Mouse (Mus musculus) midbrain, embryonic 11.5 days (tissue): ENCODE data around the gene Ubxn11. TPM values are rescaled to one million over a fixed set of nuclear protein-coding genes. Genes with fewer than 3 reads are reported as not detected.
A peak's percentile ranks its signal among the peaks of the same experiment; 100 is the strongest.

ENCODE experiments used
- ATAC-seq: fragments of 200-750 bp; cut with Nextera tagmentation; 2 replicates; pipeline ENCODE4 v1.8.0; 2017; ENCODE audit warnings: moderate TSS enrichment, moderate library complexity; ENCODE audit not compliant: low FRiP score
- DNase-seq: peaks from one replicate; pipeline ENCODE4 v3.0.0; 2015; ENCODE audit warnings: low spot score; ENCODE audit errors: missing footprints
- H3K27ac ChIP-seq: fragments of 300-500 bp; sonication (generic); 2 replicates; pipeline ENCODE4 v1.5.1; 2014; ENCODE audit warnings: low read depth, low read length
- H3K27me3 ChIP-seq: fragments of 300-500 bp; sonication (generic); 2 replicates; pipeline ENCODE4 v1.6.1; 2014; ENCODE audit warnings: mild to moderate bottlenecking, low read length, moderate library complexity, mixed read lengths; ENCODE audit not compliant: control insufficient read depth, insufficient read depth
- H3K36me3 ChIP-seq: fragments of 300-500 bp; sonication (generic); 2 replicates; pipeline ENCODE4 v1.6.1; 2014; ENCODE audit warnings: mild to moderate bottlenecking, low read length, moderate library complexity, mixed read lengths; ENCODE audit not compliant: control insufficient read depth, insufficient read depth
- H3K4me1 ChIP-seq: fragments of 300-500 bp; sonication (generic); 2 replicates; pipeline ENCODE4 v1.6.1; 2014; ENCODE audit warnings: low read length; ENCODE audit not compliant: control insufficient read depth, insufficient read depth
- H3K4me2 ChIP-seq: fragments of 300-500 bp; sonication (generic); 2 replicates; pipeline ENCODE4 v1.6.1; 2014; ENCODE audit warnings: mild to moderate bottlenecking, moderate library complexity
- H3K4me3 ChIP-seq: fragments of 300-500 bp; sonication (generic); 2 replicates; pipeline ENCODE4 v1.5.1; 2014; ENCODE audit warnings: low read depth, low read length
- H3K9ac ChIP-seq: fragments of 300-500 bp; sonication (generic); 2 replicates; pipeline ENCODE4 v1.6.1; 2014; ENCODE audit warnings: low read length
- H3K9me3 ChIP-seq: fragments of 300-500 bp; sonication (generic); 2 replicates; pipeline ENCODE4 v1.6.1; 2016; ENCODE audit warnings: low read length; ENCODE audit not compliant: control insufficient read depth
- WGBS: fragments of 180-500 bp; shearing (Covaris S2); extraction: QIAGEN DNeasy Blood & Tissue Kit; methylation state at CpG from one replicate; pipeline ENCODE4 v1.1.7; 2014; 5-methylcytosine and 5-hydroxymethylcytosine counted together
- polyA plus RNA-seq: library from polyadenylated mRNA; unstranded; fragments of >200 nt; fragmentation: Nextera tagmentation; extraction: Ambion mirVana; gene quantifications from 2 replicates; pipeline ENCODE4 v1.2.1, GENCODE M21; 2014

The Ubxn11 gene
- polyA plus RNA-seq, 1 experiment from 2014 or later = 3.0 TPM

GRCm38 (mm10) chr4:134119644-134120043, 17.3 kb downstream of the Ubxn11 start:
- Histone ChIP-seq H3K9me3 (no peaks in the 10 kb centered on the region), H3K27me3 (no peaks in the 10 kb centered on the region), H3K27ac (no peak overlapping the region), H3K9ac (no peak overlapping the region), H3K36me3 (no peaks in the 10 kb centered on the region), H3K4me3 (no peak overlapping the region), H3K4me2 (no peak overlapping the region), H3K4me1 (no peaks in the 10 kb centered on the region)
- ATAC-seq (no peak), DNase-seq (peak; percentile 86)
- WGBS = 68% methylated on average over 9 of the region's 9 CpGs

DNA sequence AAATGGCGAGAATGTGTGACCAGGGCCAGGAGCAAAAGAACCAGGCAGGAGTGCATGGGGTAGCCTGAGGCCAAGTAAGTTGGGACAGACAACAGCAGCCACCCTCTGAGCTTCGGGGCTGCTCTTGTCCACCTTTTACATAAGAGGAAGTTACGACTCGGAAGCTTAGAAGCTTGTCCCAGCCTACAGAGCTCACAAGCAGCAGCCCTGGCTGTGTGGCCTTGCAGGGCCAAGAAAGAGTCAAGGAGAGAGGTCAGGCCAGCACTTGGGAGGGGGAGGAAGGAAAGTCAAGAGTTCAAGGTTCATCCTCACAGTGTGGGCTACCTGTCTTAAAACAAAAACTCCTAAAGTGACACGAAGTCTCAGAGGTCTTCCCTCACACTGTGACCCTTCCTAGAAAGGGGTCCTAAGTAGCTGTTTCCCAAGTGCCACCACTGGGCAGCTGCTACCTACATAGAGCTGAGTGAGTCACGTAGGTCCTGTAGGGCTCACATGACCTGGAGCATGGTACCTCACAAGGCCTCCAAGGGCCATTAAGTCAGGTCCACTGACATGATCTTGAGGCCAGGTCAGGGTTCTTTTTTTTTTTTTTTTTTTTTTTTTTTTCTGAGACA, 17.9 kb downstream of the Ubxn11 start:
- Histone ChIP-seq H3K27ac (no peak overlapping the region), H3K27me3 (no peaks in the 10 kb centered on the region), H3K36me3 (no peaks in the 10 kb centered on the region), H3K4me3 (no peak overlapping the region), H3K9me3 (no peaks in the 10 kb centered on the region), H3K9ac (no peak overlapping the region), H3K4me2 (no peak overlapping the region), H3K4me1 (no peaks in the 10 kb centered on the region)
- WGBS = 79% methylated on average over 6 of the region's 6 CpGs
- ATAC-seq (no peak), DNase-seq (peak; percentile 73)

DNA sequence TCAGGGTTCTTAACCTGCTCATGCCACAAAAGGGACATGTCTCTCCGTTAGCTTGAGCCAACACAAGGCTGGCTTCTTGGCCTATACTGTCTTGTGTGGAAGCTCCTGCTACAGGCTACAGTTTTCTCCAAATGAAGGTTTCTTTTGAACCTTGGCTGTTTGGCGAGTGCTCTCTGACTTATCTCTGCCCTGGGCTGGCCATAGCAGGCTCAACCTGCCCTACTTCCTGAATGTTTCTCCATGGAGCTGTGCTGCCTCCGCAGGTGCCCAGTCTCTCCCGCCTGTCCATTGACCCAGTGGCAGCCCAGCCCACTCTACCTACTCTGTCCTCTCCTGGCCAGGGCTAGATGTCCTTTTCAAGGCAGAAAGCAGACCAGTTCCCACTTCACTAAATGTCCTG, 18.5 kb downstream of the Ubxn11 start:
- Histone ChIP-seq H3K9ac (no peak overlapping the region), H3K4me2 (no peak overlapping the region), H3K36me3 (no peaks in the 10 kb centered on the region), H3K4me1 (no peaks in the 10 kb centered on the region), H3K27me3 (no peaks in the 10 kb centered on the region), H3K4me3 (no peak overlapping the region), H3K9me3 (no peaks in the 10 kb centered on the region), H3K27ac (no peak overlapping the region)
- no peak for DNase-seq
- WGBS = 80% methylated on average over 4 of the region's 4 CpGs
- ATAC-seq = no peak

GRCm38 (mm10) chr4:134121571-134121970, 19.2 kb downstream of the Ubxn11 start:
- DNase-seq (peak; percentile 79), ATAC-seq (no peak)
- no peaks in the 10 kb centered on the region for H3K27me3 ChIP-seq
- H3K4me1 ChIP-seq = no peaks in the 10 kb centered on the region
- no peaks in the 10 kb centered on the region for H3K9me3 ChIP-seq
- H3K36me3 ChIP-seq = no peaks in the 10 kb centered on the region
- no peak overlapping the region for H3K9ac ChIP-seq
- no peak overlapping the region for H3K4me3 ChIP-seq
- no peak overlapping the region for H3K4me2 ChIP-seq
- 55% methylated on average over 4 of the region's 4 CpGs for WGBS
- H3K27ac ChIP-seq = no peak overlapping the region

GRCm38 (mm10) chr4:134122281-134122680, 19.9 kb downstream of the Ubxn11 start:
- Histone ChIP-seq H3K4me3 (no peak overlapping the region), H3K4me2 (no peak overlapping the region), H3K27me3 (no peaks in the 10 kb centered on the region), H3K9ac (no peak overlapping the region), H3K36me3 (no peaks in the 10 kb centered on the region), H3K27ac (no peak overlapping the region), H3K4me1 (no peaks in the 10 kb centered on the region; the same call in 1 of the 2 replicates), H3K9me3 (no peaks in the 10 kb centered on the region)
- 74% methylated on average over 3 of the region's 3 CpGs for WGBS
- ATAC-seq (no peak), DNase-seq (peak; percentile 78)

DNA sequence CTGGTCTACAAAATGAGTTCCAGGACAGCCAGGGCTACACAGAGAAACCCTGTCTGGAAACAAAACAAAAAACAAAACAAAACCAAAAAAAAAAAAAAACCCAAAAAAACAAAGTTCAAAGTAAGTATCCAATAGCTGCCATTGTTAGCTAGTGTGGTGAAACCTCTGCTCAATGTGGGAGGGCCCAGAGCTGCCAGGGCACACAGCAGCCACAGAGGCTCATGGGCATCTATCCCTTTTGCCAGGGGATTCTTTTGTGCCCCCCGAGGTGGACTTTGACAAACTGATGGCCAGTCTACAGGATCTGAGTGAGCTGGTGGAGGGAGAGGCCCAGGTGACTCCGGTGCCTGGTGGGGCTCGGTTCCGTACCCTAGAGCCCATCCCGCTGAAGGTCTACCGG, 20.8 kb downstream of the Ubxn11 start:
- DNase-seq (peak; percentile 53), ATAC-seq (no peak)
- H3K27me3 ChIP-seq = no peaks in the 10 kb centered on the region
- no peak overlapping the region for H3K4me2 ChIP-seq
- no peak overlapping the region for H3K4me3 ChIP-seq
- no peaks in the 10 kb centered on the region for H3K9me3 ChIP-seq
- H3K36me3 ChIP-seq = no peaks in the 10 kb centered on the region
- no peak overlapping the region for H3K9ac ChIP-seq
- peaks cover 7% of the 10 kb centered on the region for H3K4me1 ChIP-seq
- H3K27ac ChIP-seq = no peak overlapping the region
- WGBS = 95% methylated on average over 6 of the region's 6 CpGs

- no peaks in the 10 kb centered on the region for H3K9me3 ChIP-seq
- peaks cover 10% of the 10 kb centered on the region for H3K4me1 ChIP-seq
- H3K4me3 ChIP-seq = no peak overlapping the region
- peak overlapping the region; percentile 37; the same call in 1 of the 2 replicates for H3K9ac ChIP-seq
- H3K36me3 ChIP-seq = no peaks in the 10 kb centered on the region
- 24% methylated on average over 17 of the region's 17 CpGs for WGBS
- H3K27ac ChIP-seq = no peak overlapping the region
- no peak overlapping the region for H3K4me2 ChIP-seq
- peak; percentile 96 for DNase-seq
- ATAC-seq = no peak
- H3K27me3 ChIP-seq = no peaks in the 10 kb centered on the region
Measured at GRCm38 (mm10) chr4:134123680-134124551, 21.5 kb downstream of the Ubxn11 start.

DNA sequence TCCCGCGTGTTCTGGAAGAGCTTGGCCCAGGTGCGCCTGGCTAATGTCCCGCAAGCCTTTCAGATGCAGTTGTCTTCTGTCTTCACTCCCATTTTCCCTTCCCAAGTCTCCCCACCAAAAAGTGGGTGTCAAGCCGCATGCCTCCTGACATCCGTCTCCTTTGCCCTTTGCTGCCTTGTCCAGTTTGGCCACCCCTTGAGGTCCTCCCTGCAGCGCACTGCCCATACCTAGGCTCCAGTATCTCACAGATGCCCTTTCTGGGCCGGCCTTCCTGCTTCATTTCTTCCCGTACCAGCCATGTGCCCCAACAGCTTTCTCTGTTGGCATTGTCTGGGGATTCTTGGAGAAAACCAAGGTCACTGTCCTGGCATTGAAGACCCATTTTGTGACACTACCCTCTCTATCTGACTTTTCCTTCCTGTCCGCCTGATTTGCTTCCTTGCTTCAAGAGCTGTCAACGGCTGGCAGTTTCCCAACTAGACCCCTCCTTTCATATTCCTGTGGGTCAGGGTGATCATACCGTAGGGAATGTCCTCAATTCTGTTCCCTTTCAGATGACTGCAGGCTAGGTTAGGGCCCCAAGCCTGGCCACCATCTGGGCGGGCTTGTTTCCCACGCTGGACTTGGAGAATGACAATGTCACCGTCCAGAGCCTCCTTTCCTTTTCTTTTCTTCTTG, 23.2 kb downstream of the Ubxn11 start:
- DNase-seq (peak; percentile 68), ATAC-seq (no peak)
- Histone ChIP-seq H3K9me3 (no peaks in the 10 kb centered on the region), H3K4me1 (peaks cover 13% of the 10 kb centered on the region), H3K27ac (no peak overlapping the region), H3K4me3 (no peak overlapping the region), H3K4me2 (no peak overlapping the region), H3K9ac (no peak overlapping the region), H3K27me3 (no peaks in the 10 kb centered on the region), H3K36me3 (no peaks in the 10 kb centered on the region)
- WGBS = 89% methylated on average over 15 of the region's 15 CpGs
